Mouse (Mus musculus): ENCODE data around the gene Phf3.

- TF ChIP-seq ZC3H11A (IDR thresholded peaks at IDR 0.05; ENCODE audit: borderline replicate concordance, low read depth, low read length) (no peak), MAFK (IDR thresholded peaks at IDR 0.05; ENCODE audit: insufficient read depth, low read depth, low read length) (no peak), ZNF384 (IDR thresholded peaks at IDR 0.05; ENCODE audit: low read depth, low read length) (no peak), CHD2 (IDR thresholded peaks at IDR 0.05; ENCODE audit: low read depth, low read length) (peak; percentile 75)
Observed at GRCm38 (mm10) chr1:30908797-30909196, 35.1 kb upstream of the Phf3 start.
